Mouse (Mus musculus): Measurements from ENCODE around the gene Hmgb4.

Hmgb4 gene

DNA sequence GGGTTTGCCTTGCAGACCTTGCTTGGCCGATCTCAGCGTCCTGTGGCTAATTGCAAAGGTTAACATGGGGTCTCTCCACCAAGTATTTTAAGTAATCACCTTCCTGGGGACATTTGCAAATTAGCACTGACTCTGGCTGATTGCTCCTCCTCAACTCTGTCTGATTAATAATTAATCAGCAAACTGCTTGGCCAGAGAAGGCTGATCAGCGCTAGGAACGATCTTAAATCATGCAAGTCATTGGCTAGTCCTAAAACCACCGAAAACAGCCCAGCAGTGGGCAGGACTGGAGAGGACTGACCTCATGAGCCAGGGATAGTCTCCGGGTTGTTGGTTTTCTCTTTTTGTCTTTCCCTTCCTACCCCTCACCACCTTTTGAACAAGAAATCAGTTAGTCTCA is 36.3 kb downstream of the Hmgb4 start:
- DNase-seq (ENCODE audit: low read depth, low spot score): no peak

DNA sequence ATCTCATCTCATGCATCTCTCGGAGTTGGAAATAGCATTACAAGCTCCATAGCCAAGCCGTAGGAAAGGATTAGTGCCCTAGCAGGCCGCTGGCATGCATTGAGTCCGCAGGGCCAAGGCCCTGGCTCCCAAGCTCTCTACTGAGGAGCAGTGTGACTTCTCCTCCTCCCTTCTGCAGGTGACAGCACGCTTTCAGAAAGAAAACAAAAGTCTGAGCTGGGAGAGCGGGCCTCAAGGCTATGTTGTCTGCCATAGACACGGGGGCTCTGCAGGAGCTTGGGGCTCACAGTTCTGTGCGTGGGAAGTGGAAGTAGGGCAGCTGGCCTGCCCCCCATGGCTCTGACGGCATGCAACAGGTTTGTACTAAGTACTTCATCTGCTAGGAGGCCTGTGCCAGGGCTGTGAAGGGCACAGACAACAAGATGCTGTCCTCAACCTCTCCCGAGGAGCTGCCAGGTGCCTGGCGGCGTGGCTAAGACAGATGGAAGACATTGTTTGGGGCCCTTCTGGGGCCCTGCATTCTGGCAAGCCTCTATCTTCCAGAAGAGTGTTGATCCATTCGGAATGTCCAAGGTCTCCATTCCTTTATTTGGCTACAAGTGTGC is 42.7 kb downstream of the Hmgb4 start:
- no peak for DNase-seq (ENCODE audit: low read depth, low spot score)

Data from WW6 (cell line).